Mouse (Mus musculus) embryonic fibroblast, embryonic 13.5 days (primary cell): Measurements from ENCODE around the gene Cacna2d3.

ENCODE experiments used
- CTCF ChIP-seq: IDR thresholded peaks from 2 replicates; pipeline ENCODE4 v1.5.1; 2011; ENCODE audit warnings: mild to moderate bottlenecking, control low read depth, low read length, moderate library complexity, borderline replicate concordance; ENCODE audit not compliant: insufficient read depth
- POLR2A ChIP-seq: IDR thresholded peaks from 2 replicates; pipeline ENCODE4 v1.6.1; 2011; ENCODE audit warnings: low read depth, mild to moderate bottlenecking, control low read depth, low read length, moderate library complexity

GRCm38 (mm10) chr14:29702762-29703161, 18.9 kb downstream of the Cacna2d3 start:
- TF ChIP-seq CTCF (no peak), POLR2A (no peak)
